Mouse (Mus musculus) embryonic fibroblast, embryonic 13.5 days (primary cell): ENCODE data around the gene Ush1c. TPM values are rescaled to one million over a fixed set of nuclear protein-coding genes. Genes with fewer than 3 reads are reported as not detected.

ENCODE experiments used
- H3K27ac ChIP-seq: 2 replicates; pipeline ENCODE4 v1.5.1; 2012; ENCODE audit warnings: low read length, control low read depth, inconsistent platforms; ENCODE audit not compliant: insufficient read depth
- H3K4me1 ChIP-seq: 2 replicates; pipeline ENCODE4 v1.6.1; 2011; ENCODE audit warnings: low read length; ENCODE audit not compliant: control insufficient read depth, insufficient read depth
- H3K4me3 ChIP-seq: 2 replicates; pipeline ENCODE4 v1.5.1; 2011; ENCODE audit warnings: mild to moderate bottlenecking, control low read depth, low read length; ENCODE audit not compliant: insufficient read depth
- CTCF ChIP-seq: IDR thresholded peaks from 2 replicates; pipeline ENCODE4 v1.5.1; 2011; ENCODE audit warnings: mild to moderate bottlenecking, control low read depth, low read length, moderate library complexity, borderline replicate concordance; ENCODE audit not compliant: insufficient read depth
- POLR2A ChIP-seq: IDR thresholded peaks from 2 replicates; pipeline ENCODE4 v1.6.1; 2011; ENCODE audit warnings: low read depth, mild to moderate bottlenecking, control low read depth, low read length, moderate library complexity
- polyA plus RNA-seq: library from polyadenylated mRNA; stranded (reverse); fragments of >200 nt; gene quantifications from 2 replicates; pipeline ENCODE4 v1.2.4, GENCODE M21; 2011; ENCODE audit warnings: low read depth; ENCODE audit not compliant: missing spikeins, insufficient read length

Gene Ush1c
- not detected in 2 replicates for polyA plus RNA-seq

DNA sequence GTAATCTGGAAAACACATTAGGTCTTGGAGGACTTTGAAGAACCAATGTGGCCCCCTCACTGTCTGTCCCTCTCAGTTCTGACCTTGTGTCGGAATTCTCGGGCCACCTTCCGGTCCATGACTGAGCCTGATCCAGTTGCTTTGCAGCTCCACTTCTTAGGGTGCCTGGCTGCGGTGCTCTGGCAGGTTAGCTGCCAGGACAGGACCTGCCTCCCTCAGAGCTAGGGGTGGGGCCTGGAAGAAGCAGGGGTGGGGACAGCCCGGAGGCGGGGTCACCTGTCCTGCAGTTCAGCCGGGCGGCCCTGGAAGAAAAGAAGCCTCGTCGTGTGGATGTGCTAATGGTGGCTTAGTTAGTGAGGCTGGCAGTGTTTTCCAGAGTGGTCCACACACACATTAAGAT, at the start of gene Ush1c:
Ush1c (minus strand) TSS at position 158 of the 400 bp plus-strand sequence.
- H3K4me1 ChIP-seq, result no peaks in the 10 kb centered on the region
- TF ChIP-seq CTCF, result no peak
- TF ChIP-seq POLR2A, result no peak
- no peak within 1 kb of the TSS for H3K27ac ChIP-seq
- no peak within 1 kb of the TSS for H3K4me3 ChIP-seq

DNA sequence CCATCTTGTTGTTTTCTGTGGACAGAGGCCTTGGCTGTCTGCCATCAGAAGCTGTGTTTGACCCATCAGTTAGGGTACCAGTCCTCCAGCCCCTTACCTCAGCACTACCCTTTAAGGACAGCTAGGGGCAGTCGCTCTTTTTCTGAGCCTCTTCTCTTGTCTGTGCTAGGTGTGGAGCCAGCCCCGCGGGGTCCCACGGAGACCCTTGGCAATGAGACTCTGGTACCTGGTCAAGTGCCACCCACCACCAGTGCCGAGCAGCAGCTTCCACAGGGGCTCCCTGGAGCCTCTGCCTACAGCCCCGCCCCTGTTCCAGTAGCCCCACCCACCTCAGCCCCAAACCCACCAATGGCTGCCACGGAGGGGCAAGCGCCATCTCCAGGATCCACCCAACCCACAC, 48.7 kb upstream of the Ush1c start:
- H3K4me1 ChIP-seq, result no peaks in the 10 kb centered on the region
- no peak overlapping the region for H3K4me3 ChIP-seq
- no peak for TF ChIP-seq CTCF
- no peak overlapping the region for H3K27ac ChIP-seq

DNA sequence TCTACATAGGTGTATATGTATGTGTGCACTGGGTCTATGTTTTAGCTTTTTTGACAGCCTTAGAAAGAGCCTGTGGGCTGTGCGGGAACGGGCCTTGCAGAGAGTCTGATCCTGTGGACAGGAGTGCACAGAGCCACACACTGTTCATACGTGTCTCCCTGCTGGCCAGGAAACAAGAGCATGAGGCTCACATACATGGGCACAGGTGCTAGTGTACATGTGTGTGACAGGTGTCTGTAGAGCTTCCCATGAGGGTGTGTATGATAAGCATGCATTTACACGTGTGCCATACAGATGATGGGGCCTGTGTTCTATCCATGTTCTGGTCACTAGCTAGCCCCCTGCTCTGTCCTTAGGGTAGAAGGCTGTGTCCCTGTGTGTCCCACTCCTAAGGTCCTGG, 48.1 kb upstream of the Ush1c start:
- Histone ChIP-seq H3K4me1 (no peaks in the 10 kb centered on the region), H3K4me3 (no peak overlapping the region), H3K27ac (no peak overlapping the region)
- TF ChIP-seq CTCF (no peak), POLR2A (no peak)

DNA sequence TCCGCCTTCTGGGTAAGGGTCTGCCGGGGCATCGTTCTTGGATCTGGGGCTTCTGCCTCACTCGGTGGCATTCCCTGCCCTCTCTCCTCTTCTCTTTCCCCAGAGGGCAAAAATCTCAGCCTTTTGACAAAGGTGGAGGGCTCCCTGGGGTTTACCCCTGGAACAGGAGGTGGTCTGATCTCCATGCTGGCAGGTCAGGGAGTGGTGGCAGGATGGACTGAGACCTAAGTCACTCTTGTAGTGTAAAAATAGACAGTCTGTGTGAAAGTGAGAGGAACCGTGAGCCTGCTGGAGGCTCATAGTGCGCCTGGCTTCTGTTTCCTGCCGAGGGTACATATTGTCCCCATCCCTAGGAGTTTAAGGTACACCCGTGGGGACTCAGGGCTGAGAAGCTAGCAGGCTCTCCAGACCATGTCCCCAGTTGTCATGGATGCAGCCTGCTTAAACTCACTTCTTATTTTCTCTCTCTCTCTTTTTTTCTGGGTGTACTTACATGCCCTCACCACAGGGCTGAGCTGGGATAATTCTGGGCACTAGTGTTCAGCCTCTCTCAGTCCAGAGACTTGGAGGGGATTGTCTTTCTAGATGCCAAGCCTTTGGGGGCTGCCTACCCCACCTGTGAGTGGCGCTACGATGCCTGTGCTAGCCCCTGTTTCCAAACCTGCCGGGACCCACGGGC, 47.0 kb upstream of the Ush1c start:
- TF ChIP-seq CTCF (no peak), POLR2A (no peak)
- Histone ChIP-seq H3K4me1 (no peaks in the 10 kb centered on the region), H3K27ac (no peak overlapping the region), H3K4me3 (no peak overlapping the region)

DNA sequence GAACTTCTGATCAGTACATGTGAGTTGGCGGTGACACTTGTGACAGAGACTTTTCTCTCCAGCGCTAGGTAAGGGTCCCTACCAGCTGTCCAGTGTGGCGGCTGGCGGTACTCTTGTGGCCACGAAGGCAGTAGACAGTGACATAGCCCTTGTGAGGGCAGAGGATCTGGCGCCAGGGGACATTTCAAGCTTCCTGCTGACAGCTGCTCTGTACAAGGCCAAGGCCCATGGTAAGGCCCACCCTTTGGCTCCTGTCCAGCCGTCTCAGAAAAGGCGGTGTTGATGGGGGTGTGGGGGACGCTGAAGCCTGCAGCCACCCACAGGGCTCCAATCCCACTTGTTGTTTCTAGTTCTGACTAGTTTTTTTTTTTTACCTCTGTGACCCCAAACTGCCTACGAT, 45.4 kb upstream of the Ush1c start:
- Histone ChIP-seq H3K4me1 (no peaks in the 10 kb centered on the region), H3K4me3 (no peak overlapping the region), H3K27ac (no peak overlapping the region)
- no peak for TF ChIP-seq POLR2A
- no peak for TF ChIP-seq CTCF

DNA sequence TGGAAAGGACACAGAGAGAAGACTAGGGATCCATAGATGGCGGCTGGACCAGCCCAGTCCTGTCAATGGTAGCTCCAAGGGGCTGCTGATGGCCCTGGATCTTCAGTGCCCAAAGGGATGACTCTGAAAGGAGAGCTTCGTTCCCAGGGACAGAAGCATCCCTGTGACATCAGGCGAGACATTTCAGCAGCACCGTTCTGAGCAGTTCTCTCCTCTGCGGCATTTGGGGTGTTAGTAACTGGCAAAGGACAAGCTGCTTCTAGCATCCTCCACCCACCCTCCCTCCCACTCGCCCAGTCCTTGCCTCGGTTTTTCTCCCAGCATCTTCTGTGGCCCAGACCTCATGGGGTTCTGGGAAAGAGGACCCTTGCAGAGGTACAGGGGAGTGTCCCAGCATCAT, 44.0 kb upstream of the Ush1c start:
- no peak overlapping the region for H3K4me3 ChIP-seq
- no peak for TF ChIP-seq POLR2A
- TF ChIP-seq CTCF, result no peak
- H3K27ac ChIP-seq, result no peak overlapping the region
- H3K4me1 ChIP-seq, result no peaks in the 10 kb centered on the region

DNA sequence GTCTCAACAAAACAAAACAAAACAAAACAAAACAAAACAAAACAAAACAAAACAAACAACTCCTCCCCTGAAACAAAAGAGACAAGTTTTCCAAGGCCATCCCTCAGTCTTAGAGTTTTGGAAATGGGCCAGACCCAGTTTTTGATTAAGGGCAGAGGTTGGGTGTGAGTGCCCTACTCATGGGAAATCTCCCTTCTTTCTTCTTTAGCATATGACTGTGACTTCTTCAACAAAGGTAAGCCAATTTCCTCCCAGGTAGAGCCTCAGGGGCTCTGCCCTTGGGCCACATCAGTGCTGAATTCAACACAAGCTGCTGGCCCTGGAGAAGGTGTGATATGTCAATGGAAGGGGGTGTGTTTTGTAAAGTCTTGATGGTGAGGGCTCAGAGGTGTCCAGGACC, 42.6 kb upstream of the Ush1c start:
- H3K27ac ChIP-seq, result no peak overlapping the region
- H3K4me1 ChIP-seq, result no peaks in the 10 kb centered on the region
- H3K4me3 ChIP-seq, result no peak overlapping the region
- no peak for TF ChIP-seq POLR2A
- no peak for TF ChIP-seq CTCF

DNA sequence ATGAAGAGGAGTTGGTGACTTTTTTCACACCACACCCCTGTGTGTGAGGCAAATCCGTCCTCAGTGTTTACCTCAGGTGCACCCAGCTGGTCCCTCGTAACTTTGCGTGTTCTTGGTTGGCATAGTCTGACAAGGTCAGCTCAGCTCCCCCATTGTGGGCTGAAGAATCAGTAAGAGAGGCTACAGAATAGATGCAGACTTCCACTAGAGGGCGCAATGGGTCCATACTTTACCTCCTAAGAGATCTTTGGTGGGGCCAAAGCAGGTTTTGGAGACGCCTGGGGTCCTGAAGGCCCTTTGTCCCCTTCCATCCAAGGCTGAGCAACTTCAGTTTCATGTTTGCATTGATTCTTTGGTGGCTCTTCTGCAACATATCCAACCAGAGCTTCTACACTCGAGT, 41.6 kb upstream of the Ush1c start:
- H3K4me3 ChIP-seq, result no peak overlapping the region
- TF ChIP-seq POLR2A (no peak), CTCF (0 out of 2 replicates have a peak, but pooled peaks have one; percentile 6)
- no peaks in the 10 kb centered on the region for H3K4me1 ChIP-seq
- no peak overlapping the region for H3K27ac ChIP-seq

DNA sequence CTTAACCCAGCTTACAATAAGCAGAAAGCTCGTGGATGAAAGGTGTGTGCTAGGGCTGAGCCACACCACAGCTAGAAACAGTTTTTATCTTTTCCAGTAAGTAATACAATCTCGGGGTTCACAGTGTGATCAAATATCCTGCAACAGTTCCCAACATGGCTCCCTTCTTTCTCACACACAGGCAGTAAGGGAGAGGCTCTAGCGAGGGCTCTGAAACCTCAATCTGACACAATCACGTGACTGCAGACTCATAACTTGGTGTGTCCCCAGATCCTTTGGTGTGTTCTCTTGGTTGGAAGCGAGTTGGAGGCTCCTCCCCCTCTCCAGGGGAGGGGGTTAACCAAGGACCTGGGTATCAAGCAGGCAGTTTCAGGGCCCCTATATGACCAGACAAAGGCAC, 37.9 kb upstream of the Ush1c start:
- TF ChIP-seq CTCF (no peak), POLR2A (no peak)
- no peak overlapping the region for H3K4me3 ChIP-seq
- no peaks in the 10 kb centered on the region for H3K4me1 ChIP-seq
- H3K27ac ChIP-seq, result no peak overlapping the region

GRCm38 (mm10) chr7:46251841-46252240, 13.5 kb upstream of the Ush1c start:
- TF ChIP-seq POLR2A (no peak), CTCF (no peak)

GRCm38 (mm10) chr7:46247606-46248005, 9.3 kb upstream of the Ush1c start:
- TF ChIP-seq CTCF (no peak), POLR2A (no peak)
- Histone ChIP-seq H3K4me1 (no peaks in the 10 kb centered on the region), H3K27ac (no peak overlapping the region), H3K4me3 (no peak overlapping the region)

More at GRCm38 (mm10) chr7:46251841-46252240, 13.5 kb upstream of the Ush1c start:
- Histone ChIP-seq H3K4me3 (no peak overlapping the region), H3K4me1 (no peaks in the 10 kb centered on the region), H3K27ac (no peak overlapping the region)
